Mouse (Mus musculus): Measurements from ENCODE around the gene Mob3a. TPM values are rescaled to one million over a fixed set of nuclear protein-coding genes. Genes with fewer than 3 reads are reported as not detected.

Gene Mob3a
- polyA plus RNA-seq (2015; fragmentation: Nextera tagmentation; extraction: Ambion mirVana): 31.6 and 38.5 TPM in 2 replicates

DNA sequence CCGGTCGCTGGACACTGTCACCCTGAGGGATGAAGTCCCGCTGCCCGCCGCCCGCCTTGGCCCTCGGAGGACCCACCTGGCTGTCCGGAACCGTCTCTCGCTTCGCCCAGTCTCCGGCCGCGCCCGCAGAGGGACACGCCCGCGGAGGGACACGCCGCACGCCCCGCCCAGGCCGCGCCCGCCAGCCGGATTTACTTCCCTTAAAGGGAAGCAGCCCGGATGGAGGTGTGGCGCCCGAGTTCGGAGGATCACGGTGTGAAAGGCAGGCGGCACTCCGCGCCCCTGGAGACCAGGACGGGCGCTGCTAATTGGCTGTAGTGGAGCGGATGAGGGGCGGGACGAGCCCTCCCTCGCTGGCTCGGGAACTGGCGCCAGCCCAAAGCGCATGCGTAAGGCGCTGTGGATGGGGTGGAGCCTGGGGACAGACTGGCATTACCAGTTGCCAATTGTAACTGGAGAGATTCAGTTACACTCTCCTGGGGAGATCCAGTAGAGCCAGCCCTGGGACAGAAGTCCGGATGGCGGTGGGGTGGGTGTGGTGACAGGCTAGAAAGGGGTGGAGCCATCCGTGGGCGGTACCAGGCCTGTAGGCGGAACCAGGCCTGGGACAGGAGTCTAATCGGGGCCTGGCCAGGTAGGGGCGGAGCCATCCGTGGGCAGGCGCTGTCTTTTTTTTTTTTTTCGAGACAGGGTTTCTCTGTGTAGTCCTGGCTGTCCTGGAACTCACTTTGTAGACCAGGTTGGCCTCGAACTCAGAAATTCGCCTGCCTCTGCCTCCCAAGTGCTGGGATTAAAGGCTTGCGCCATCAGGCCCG is at the start of gene Mob3a, which contains the start of gene Izumo4:
TSS of gene Mob3a (minus strand) at position 257 of the 815 bp plus-strand sequence.
TSS of gene Izumo4 (plus strand) at position 464 of the 815 bp plus-strand sequence.
- ATAC-seq (ENCODE audit: low read depth) (peak; percentile 81), DNase-seq (peak; percentile 99)
- H3K9me3 ChIP-seq (replicated peaks): no peaks in the 10 kb centered on the region
- under 1% methylated on average over 59 of the region's 59 CpGs for WGBS (ENCODE audit: insufficient replicate concordance)
- H3K27ac ChIP-seq: peak within 1 kb of the TSS; percentile 93
- no peaks in the 10 kb centered on the region for H3K27me3 ChIP-seq
- peak within 1 kb of the TSS; percentile 76 for H3K9ac ChIP-seq
- peak within 1 kb of the TSS; percentile 70 for H3K4me3 ChIP-seq (replicated peaks)
- peak within 1 kb of the TSS; percentile 90 for H3K4me2 ChIP-seq
- H3K4me1 ChIP-seq (replicated peaks): peaks cover 79% of the 10 kb centered on the region
- H3K36me3 ChIP-seq: peaks cover 26% of the 10 kb centered on the region

DNA sequence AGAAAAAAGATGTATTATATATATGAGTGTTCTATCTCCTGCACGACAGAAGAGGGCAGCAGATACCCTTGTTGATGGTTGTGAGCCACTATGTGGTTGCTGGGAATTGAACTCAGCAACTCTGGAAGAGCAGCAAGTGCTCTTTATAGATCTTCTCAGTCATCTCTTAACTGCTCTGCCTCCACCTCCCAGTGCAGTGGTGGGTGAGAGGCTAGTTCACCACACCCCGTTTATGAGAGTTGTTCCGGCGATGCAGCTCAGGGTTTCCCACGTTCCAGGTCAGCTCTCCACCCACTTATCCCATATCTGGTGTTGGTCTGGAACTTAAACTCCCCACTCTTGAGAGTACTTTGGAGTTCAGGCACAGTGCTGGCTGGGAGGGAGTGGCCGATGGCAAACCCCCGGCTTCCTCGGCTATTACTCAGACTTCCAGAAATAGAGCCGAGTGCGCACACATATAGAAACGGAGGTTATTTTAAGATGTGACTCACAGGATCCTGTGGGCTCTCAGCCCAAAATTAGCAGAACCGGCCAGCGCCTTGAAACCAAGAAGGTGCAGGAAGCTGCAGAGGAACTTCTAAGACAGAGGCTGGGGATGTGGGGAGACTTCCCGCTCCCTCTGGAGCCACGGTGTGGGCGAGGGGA is 49.5 kb upstream of the Mob3a start:
- ATAC-seq (ENCODE audit: low read depth) (no peak), DNase-seq (peak; percentile 38)
- H3K4me3 ChIP-seq (replicated peaks): peak overlapping the region; percentile 48
- WGBS (ENCODE audit: insufficient replicate concordance): 3% methylated on average over 16 of the region's 16 CpGs
- H3K9ac ChIP-seq: peak overlapping the region; percentile 60
- H3K9me3 ChIP-seq (replicated peaks): no peaks in the 10 kb centered on the region
- H3K27ac ChIP-seq: peak overlapping the region; percentile 68
- H3K36me3 ChIP-seq: no peaks in the 10 kb centered on the region
- H3K4me1 ChIP-seq (replicated peaks): peaks cover 45% of the 10 kb centered on the region
- H3K4me2 ChIP-seq: peak overlapping the region; percentile 80
- no peaks in the 10 kb centered on the region for H3K27me3 ChIP-seq

DNA sequence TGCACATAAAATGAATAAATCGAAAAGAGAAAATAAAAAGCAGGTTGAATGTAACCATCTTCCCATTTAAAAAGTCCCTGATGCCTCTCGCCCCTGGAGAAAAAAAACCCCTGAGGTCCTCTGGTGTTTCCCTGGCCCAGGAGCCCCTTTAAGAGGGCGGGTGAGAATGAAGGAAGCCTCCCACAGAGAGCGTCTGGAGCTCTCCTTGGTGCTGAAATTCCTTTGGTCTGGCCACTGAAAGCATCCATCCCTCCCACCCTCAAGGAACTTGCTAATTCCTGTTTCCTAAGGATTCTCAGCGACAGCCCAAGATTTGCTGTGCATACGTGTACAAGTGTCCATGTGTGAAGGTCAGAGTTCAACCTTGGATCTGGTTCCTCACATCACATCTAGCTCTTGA is 46.8 kb upstream of the Mob3a start:
- no peak overlapping the region for H3K27ac ChIP-seq
- no peak overlapping the region for H3K4me2 ChIP-seq
- no peak overlapping the region for H3K4me3 ChIP-seq (replicated peaks)
- WGBS (ENCODE audit: insufficient replicate concordance): 6% methylated on average over 6 of the region's 6 CpGs
- H3K4me1 ChIP-seq (replicated peaks): peaks cover 42% of the 10 kb centered on the region
- ATAC-seq (ENCODE audit: low read depth): no peak
- H3K27me3 ChIP-seq: no peaks in the 10 kb centered on the region
- H3K9ac ChIP-seq: no peak overlapping the region
- DNase-seq: peak; percentile 38
- no peaks in the 10 kb centered on the region for H3K36me3 ChIP-seq
- H3K9me3 ChIP-seq (replicated peaks): no peaks in the 10 kb centered on the region

DNA sequence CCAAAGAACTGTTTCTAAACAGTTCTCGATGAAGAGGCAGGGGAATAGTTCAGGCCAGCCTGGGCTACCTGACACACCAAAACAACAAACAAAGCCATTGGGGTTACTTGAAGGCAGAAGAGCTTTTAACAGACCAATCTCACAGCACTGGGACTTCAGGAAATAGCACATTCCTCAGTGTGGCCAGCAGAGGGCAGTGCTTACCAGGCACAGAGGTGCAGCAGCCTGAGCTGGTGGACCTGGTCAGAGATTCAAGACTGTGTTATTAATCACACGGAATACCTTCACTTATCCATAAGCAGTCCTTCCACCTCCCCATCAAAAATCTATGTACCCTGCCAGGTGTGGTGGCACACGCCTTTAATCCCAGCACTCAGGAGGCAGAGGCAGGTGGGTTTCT is 45.6 kb upstream of the Mob3a start:
- Histone ChIP-seq H3K27ac (no peak overlapping the region), H3K9me3 (replicated peaks) (no peaks in the 10 kb centered on the region), H3K27me3 (no peaks in the 10 kb centered on the region), H3K4me2 (no peak overlapping the region), H3K4me1 (replicated peaks) (peaks cover 43% of the 10 kb centered on the region), H3K4me3 (replicated peaks) (no peak overlapping the region), H3K9ac (no peak overlapping the region), H3K36me3 (no peaks in the 10 kb centered on the region)
- 7% methylated on average over 3 of the region's 3 CpGs for WGBS (ENCODE audit: insufficient replicate concordance)
- no peak for ATAC-seq (ENCODE audit: low read depth)
- peak; percentile 67 for DNase-seq

DNA sequence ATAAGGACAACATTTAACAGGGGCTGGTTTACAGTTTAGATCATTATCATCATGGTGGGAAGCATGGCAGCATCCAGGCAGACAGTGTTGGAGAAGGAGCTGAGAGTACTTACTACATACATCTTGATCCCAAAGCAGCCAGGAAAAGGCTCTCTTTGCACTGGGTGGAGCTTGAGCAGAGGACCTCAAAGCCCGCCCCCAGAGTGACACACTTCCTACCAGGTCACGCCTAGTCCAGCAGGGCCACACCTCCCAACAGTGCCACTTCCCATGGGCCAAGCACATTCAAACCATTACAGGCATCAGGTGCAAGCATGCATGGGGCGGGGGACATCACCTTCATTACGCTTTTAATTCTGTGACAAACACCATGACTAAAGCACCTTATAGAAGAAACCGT is 42.5 kb upstream of the Mob3a start:
- Histone ChIP-seq H3K4me2 (no peak overlapping the region), H3K27me3 (no peaks in the 10 kb centered on the region), H3K9me3 (replicated peaks) (no peaks in the 10 kb centered on the region), H3K4me1 (replicated peaks) (peaks cover 50% of the 10 kb centered on the region), H3K27ac (peak overlapping the region; percentile 62), H3K9ac (no peak overlapping the region; the same call in 1 of the 2 replicates), H3K36me3 (peaks cover 4% of the 10 kb centered on the region; the same call in 1 of the 2 replicates), H3K4me3 (replicated peaks) (no peak overlapping the region)
- 30% methylated on average over 5 of the region's 5 CpGs for WGBS (ENCODE audit: insufficient replicate concordance)
- peak; percentile 63 for ATAC-seq (ENCODE audit: low read depth)
- peak; percentile 80 for DNase-seq

DNA sequence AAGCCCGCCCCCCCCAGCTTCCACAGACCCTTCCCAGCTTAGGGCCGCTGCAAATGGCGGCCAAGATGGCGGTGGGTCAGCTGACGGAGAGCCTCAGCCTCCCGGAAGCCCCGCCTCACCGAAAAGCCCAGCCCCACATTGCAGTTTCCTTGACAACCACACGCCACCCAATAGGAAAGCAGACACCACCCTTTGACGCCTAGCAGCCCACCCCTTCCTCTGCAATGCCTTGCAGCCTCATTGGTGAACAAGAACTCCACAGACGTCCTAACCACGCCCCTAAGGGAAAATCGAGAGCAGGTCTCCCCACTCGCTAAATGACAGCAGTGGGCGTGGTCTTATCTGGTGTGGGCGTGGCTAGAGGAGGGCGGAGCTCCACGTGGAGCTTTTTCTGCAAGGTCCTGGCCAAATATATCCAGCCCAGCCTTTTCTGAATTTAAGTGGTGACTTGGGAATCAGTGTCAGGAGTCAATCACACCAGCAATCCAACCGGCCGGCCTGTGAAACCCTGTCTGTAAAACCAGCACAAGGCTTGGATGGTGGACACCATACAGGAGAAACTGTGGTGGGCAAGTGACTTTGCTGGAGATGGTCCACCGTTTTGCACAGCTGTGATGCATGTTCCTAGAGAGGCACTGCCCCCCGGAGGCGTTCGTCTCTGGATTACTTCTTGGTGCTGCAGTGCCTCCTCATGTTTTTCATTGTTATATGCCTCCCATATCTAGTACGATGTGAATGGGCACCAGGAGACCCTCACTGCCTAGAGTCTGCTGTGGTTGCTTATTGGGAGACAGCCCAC is 40.6 kb upstream of the Mob3a start, which contains the start of gene Ap3d1:
TSS of gene Ap3d1 (minus strand) at position 85 of the 799 bp plus-strand sequence.
- Histone ChIP-seq H3K9me3 (replicated peaks) (no peaks in the 10 kb centered on the region), H3K9ac (peak within 1 kb of the TSS; percentile 96)

DNA sequence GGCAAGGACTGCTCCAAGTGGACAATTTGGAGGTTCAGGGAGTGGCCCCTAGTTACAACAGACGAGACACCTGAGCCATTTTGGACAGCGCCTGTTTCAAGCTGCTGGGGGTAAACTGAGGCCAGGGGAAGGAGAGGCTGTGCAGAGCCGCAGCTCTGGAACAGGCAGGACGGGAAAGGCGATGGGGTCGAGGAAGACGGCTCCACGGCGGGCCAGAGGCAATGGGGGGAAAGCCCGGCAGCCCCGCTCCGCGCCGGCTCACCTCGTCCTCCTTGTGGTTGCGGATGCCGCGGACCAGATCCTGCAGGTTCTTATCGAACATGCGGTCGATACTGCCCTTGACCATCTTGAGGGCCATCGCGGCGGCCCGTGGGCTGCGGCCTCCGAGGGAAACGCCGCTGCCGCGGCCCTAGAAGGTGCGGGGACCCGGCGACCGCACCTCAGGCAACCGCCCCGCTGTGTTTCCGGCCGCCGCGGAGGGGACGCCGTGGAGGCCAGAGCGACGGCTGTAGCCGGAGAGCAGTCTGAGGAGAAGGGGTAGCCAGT is 39.9 kb upstream of the Mob3a start:
- H3K27me3 ChIP-seq: no peaks in the 10 kb centered on the region
- WGBS (ENCODE audit: insufficient replicate concordance): under 1% methylated on average over 46 of the region's 46 CpGs
- peaks cover 70% of the 10 kb centered on the region for H3K4me1 ChIP-seq (replicated peaks)
- H3K36me3 ChIP-seq: peaks cover 15% of the 10 kb centered on the region
- peak overlapping the region; percentile 87 for H3K27ac ChIP-seq
- no peak for DNase-seq
- peak overlapping the region; percentile 95 for H3K4me2 ChIP-seq
- H3K9me3 ChIP-seq (replicated peaks): no peaks in the 10 kb centered on the region
- ATAC-seq (ENCODE audit: low read depth): peak; percentile 52
- peak overlapping the region; percentile 80 for H3K4me3 ChIP-seq (replicated peaks)
- peak overlapping the region; percentile 96 for H3K9ac ChIP-seq

More for the DNA sequence above, 40.6 kb upstream of the Mob3a start, which contains the start of gene Ap3d1:
- Histone ChIP-seq H3K4me1 (replicated peaks) (peaks cover 63% of the 10 kb centered on the region), H3K36me3 (peaks cover 9% of the 10 kb centered on the region), H3K4me3 (replicated peaks) (peak within 1 kb of the TSS; percentile 80), H3K27ac (peak within 1 kb of the TSS; percentile 87), H3K4me2 (peak within 1 kb of the TSS; percentile 95), H3K27me3 (no peaks in the 10 kb centered on the region)
- ATAC-seq (ENCODE audit: low read depth): peak; percentile 96
- WGBS (ENCODE audit: insufficient replicate concordance): 2% methylated on average over 25 of the region's 25 CpGs
- peak; percentile 99 for DNase-seq

DNA sequence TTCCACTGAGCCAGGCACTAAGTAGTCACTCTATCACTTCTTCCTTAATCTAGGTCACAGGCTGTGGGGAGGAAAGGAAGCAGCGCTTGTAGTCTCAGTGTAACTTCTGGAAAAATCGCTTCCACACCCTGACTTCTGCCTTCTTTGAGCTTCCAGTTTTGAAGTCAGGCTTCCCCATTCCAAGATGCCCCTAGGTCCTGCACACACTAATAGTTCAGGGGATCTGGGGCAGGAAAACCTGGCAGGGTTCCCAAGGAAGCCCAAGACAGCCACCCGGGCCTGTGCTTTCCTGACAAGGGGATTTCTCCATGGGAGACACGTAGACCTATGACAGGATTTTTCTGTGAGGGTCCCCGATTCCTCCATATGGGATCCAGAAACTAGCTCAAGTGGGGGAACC is 39.4 kb upstream of the Mob3a start:
- no peak for DNase-seq
- peak overlapping the region; percentile 80 for H3K4me3 ChIP-seq (replicated peaks)
- peak overlapping the region; percentile 87 for H3K27ac ChIP-seq
- H3K36me3 ChIP-seq: peaks cover 16% of the 10 kb centered on the region
- H3K9me3 ChIP-seq (replicated peaks): no peaks in the 10 kb centered on the region
- ATAC-seq (ENCODE audit: low read depth): no peak
- 10% methylated on average over 5 of the region's 5 CpGs for WGBS (ENCODE audit: insufficient replicate concordance)
- H3K27me3 ChIP-seq: no peaks in the 10 kb centered on the region
- peak overlapping the region; percentile 96 for H3K9ac ChIP-seq
- peaks cover 73% of the 10 kb centered on the region for H3K4me1 ChIP-seq (replicated peaks)
- peak overlapping the region; percentile 95 for H3K4me2 ChIP-seq

DNA sequence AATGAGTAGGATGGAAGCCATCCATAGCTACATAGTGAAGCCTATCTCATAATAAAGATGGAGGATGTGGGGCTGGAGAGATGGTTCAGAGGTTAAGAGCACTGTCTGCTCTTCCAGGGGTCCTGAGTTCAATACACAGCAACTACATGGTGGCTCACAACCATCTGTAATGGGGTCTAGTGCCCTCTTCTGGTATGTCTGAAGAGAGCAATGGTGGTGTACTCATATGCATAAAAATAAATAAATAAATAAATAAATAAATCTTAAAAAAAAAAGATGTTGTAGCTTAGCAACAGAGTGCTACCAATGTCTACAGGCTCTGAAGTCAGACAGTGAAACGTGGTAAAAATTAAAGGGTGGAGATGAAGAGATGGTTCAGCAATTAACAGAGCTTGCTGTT is 36.9 kb upstream of the Mob3a start:
- WGBS (ENCODE audit: insufficient replicate concordance): 44% methylated on average over 1 of the region's 1 CpGs
- H3K36me3 ChIP-seq: peaks cover 31% of the 10 kb centered on the region
- ATAC-seq (ENCODE audit: low read depth): no peak
- H3K9me3 ChIP-seq (replicated peaks): no peaks in the 10 kb centered on the region
- no peak overlapping the region for H3K9ac ChIP-seq
- H3K27me3 ChIP-seq: no peaks in the 10 kb centered on the region
- peaks cover 63% of the 10 kb centered on the region for H3K4me1 ChIP-seq (replicated peaks)
- DNase-seq: no peak
- H3K27ac ChIP-seq: no peak overlapping the region
- no peak overlapping the region for H3K4me3 ChIP-seq (replicated peaks)
- no peak overlapping the region for H3K4me2 ChIP-seq

DNA sequence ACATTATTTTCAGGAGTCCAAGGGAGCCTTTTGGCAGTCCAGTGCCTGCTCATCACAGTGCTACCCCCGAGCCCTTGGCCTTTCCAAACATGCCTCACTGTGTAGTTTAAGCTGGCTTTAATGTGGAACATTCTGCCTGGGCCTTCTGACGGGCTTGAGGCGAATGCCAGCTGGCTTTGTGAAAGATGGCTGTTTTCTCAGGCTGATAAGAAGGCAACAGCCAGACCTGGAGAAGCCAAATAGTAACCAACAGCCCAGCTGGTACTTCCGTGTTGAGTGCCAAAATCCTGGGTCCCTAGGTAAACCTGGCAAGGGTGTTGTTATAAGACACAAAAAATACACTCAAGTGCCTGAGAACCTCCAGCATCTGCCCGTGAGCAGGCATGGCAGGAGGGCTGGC is 35.0 kb upstream of the Mob3a start:
- Histone ChIP-seq H3K9me3 (replicated peaks) (no peaks in the 10 kb centered on the region), H3K36me3 (peaks cover 50% of the 10 kb centered on the region), H3K4me1 (replicated peaks) (peaks cover 50% of the 10 kb centered on the region), H3K27me3 (no peaks in the 10 kb centered on the region), H3K9ac (no peak overlapping the region; the same call in 1 of the 2 replicates), H3K4me3 (replicated peaks) (no peak overlapping the region), H3K27ac (no peak overlapping the region), H3K4me2 (no peak overlapping the region)
- ATAC-seq (ENCODE audit: low read depth) (no peak), DNase-seq (no peak)
- WGBS (ENCODE audit: insufficient replicate concordance): 56% methylated on average over 5 of the region's 5 CpGs
